Mouse (Mus musculus) erythroblast, adult 5-6 weeks (primary cell): ENCODE measurements at regions not wholly inside any gene's neighbourhood (a gene's known extent, or its start where the extent isn't known, plus 50 kb on each side); places are given as distances from the start of the nearest gene placed in this dataset.

Experiments
- ATAC-seq: replicated peaks from 2 replicates; pipeline ENCODE4 v1.8.0; 2016; ENCODE audit warnings: moderate number of reproducible peaks, mild to moderate bottlenecking, moderate TSS enrichment, inconsistent platforms; ENCODE audit not compliant: poor library complexity, low FRiP score, severe bottlenecking

- ATAC-seq: peak; percentile 74
These were observed 80.2 kb downstream of the Fthl17a start for GRCm38 (mm10) chrX:85329474-85330225.

DNA sequence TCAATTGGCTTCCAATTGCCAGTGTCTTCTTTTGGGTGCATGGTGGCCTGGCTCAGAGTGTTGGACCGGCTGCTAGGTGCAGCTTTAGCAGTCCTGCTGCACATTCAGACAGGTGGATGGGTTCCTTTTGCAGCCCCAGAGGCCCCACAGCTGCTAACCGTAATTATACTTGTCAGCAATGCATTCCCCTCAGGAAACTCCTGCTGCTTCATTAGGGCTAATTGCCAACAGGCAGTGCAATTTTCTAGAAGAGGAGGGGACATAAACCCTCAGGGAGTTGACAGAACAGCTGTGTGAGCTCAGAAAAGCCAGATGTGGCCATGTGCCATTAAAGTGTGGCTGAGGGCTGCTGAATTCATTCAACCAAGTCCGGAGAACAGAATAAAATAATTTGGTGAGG, 94.0 kb downstream of the Fthl17a start:
- no peak for ATAC-seq

DNA sequence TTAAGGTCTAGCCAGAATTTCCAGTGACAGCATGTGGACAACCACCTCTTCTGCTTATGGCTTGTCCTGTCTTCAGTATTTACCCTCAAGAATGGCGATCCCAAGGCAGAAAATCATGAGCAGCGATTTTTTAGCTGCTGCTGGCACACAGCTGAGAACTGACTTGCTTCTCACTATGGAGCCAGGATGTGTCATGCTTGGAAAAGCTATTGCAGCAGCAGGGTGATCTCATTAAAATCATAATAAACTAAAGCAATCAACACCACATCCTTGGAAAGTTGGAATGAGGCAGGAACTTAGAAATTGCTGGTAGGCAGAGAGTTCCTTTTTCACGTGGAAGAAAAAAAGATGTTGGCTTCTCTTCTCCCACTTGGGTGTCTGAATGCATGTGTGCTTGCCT, 125.8 kb downstream of the Fthl17a start:
- ATAC-seq: no peak

- ATAC-seq: no peak
These were observed 135.0 kb downstream of the Fthl17a start for GRCm38 (mm10) chrX:85384452-85384851.
